Mouse (Mus musculus) spleen, adult 2 months (tissue): ENCODE results near the gene Hils1. TPM values are rescaled to one million over a fixed set of nuclear protein-coding genes. Genes with fewer than 3 reads are reported as not detected.
A peak's percentile ranks its signal among the peaks of the same experiment; 100 is the strongest.
"Not testable (repeated sequence)": the region's sequence is repeated elsewhere in the genome, so short reads cannot be mapped to it uniquely, and the experiment has no call there.

Experiments used
- DNase-seq, 2 experiments: peaks; one replicate each; pipeline versions ENCODE4 v3.0.0 to v3.0.0-alpha.2; 2012 to 2021; ENCODE audit warnings: low spot score in 2 of 2, low read depth in 1 of 2
- H3K27ac ChIP-seq: fragments of 200-500 bp; 2 replicates; pipeline ENCODE4 v1.5.1; 2012; ENCODE audit warnings: low read length, inconsistent platforms; ENCODE audit not compliant: insufficient read depth
- H3K27me3 ChIP-seq: fragments of 200-500 bp; 2 replicates; pipeline ENCODE4 v1.6.1; 2012; ENCODE audit warnings: mild to moderate bottlenecking, moderate library complexity, low read length, inconsistent platforms; ENCODE audit not compliant: control insufficient read depth, insufficient read depth
- H3K36me3 ChIP-seq: fragments of 200-500 bp; 2 replicates; pipeline ENCODE4 v1.6.1; 2012; ENCODE audit warnings: mild to moderate bottlenecking, low read length, inconsistent platforms; ENCODE audit not compliant: control insufficient read depth, insufficient read depth
- H3K4me1 ChIP-seq: fragments of 200-500 bp; 2 replicates; pipeline ENCODE4 v1.6.1; 2011; ENCODE audit warnings: inconsistent platforms; ENCODE audit not compliant: control insufficient read depth, insufficient read depth, insufficient read length
- H3K4me3 ChIP-seq: fragments of 200-500 bp; 2 replicates; pipeline ENCODE4 v1.5.1; 2011; ENCODE audit warnings: mild to moderate bottlenecking, inconsistent platforms; ENCODE audit not compliant: insufficient read depth, insufficient read length; ENCODE audit errors: extremely low read depth
- CTCF ChIP-seq: fragments of 200-500 bp; IDR thresholded peaks from 2 replicates; pipeline ENCODE4 v1.5.1; 2011; ENCODE audit warnings: mild to moderate bottlenecking, inconsistent platforms; ENCODE audit not compliant: insufficient read depth, insufficient read length, insufficient replicate concordance; ENCODE audit errors: extremely low read depth
- POLR2A ChIP-seq: fragments of 200-500 bp; IDR thresholded peaks from 2 replicates; pipeline ENCODE4 v1.6.1; 2011; ENCODE audit warnings: low read depth, low read length, inconsistent platforms
- whole genome bisulfite sequencing: fragments of 180-500 bp; shearing (Covaris S2); methylation state at CpG from one replicate; pipeline ENCODE4 v1.1.7; 2018; 5-methylcytosine and 5-hydroxymethylcytosine counted together
- polyA plus RNA-seq: library from polyadenylated mRNA; depleted of rRNA; stranded (reverse); fragments of >200 nt; gene quantifications from 2 replicates; pipeline ENCODE4 v1.2.3, GENCODE M21; 2012

Hils1 gene
- polyA plus RNA-seq, 1 experiment: not detected

DNA sequence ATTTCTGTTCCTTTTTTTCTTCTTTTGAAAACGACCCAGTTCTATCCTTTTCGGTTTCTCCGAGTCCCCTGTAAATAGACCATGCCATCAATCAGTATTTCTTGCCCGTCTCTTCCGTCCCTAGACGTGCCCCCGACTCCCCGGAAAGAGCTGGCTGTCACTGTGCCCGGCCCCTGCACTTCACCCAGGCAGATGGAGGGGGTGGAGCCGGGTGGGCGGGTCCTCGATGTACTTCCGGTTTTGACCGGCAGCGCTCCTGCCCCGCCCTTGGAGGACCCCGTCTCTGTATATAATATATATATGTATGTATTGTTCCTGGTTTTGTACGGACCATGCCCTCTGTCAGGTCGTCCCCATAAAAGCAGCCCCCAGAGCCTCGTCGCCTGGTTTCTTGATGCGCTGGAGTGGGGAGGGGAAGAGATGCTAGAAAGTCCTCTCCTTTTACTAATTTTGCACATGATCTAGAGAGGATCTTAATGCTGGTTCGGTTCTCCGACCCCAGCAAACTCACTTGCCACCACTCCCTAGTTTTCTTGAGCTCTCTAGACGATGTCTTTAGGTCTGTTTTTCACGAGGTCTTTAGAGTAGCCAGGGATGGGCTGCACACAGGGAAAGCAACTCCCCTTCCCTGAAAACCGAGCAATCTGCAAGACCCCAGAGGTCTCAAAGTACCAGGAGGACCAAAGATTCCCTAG, 39.3 kb downstream of the Hils1 start:
- Histone ChIP-seq H3K27me3 (peaks cover 10% of the 10 kb centered on the region), H3K36me3 (peaks cover 18% of the 10 kb centered on the region), H3K27ac (no peak overlapping the region), H3K4me1 (peaks cover 16% of the 10 kb centered on the region; the same call in 1 of the 2 replicates), H3K4me3 (peak overlapping the region; percentile 57)
- TF ChIP-seq CTCF (no peak), POLR2A (no peak; the same call in 1 of the 2 replicates)
- 2% methylated on average over 27 of the region's 27 CpGs for WGBS
- peak in 1 of 2 experiments; percentile 83 for DNase-seq

DNA sequence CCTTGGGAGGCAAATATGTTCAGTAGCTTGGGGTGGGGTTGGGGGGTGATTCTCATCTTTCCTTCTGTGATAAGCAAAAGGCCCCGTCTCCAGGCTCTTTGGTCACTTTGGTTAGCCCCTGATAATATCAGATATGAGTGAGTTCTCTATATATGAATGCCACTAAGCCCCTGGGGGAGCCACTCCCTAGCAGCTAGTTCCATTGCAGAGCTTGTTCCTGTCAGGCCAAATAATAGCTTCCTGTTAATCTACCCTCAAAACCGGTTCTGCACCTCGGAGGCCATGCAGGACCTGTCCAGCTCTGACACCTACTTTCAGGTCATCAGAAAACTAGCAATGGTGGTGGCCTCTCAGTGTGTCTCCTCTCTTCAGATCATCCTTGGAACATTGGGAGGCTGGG, 40.0 kb downstream of the Hils1 start:
- Histone ChIP-seq H3K4me3 (no peak overlapping the region), H3K36me3 (peaks cover 11% of the 10 kb centered on the region), H3K27ac (no peak overlapping the region), H3K4me1 (peaks cover 16% of the 10 kb centered on the region; the same call in 1 of the 2 replicates), H3K27me3 (peaks cover 10% of the 10 kb centered on the region)
- no peak for DNase-seq
- TF ChIP-seq CTCF (no peak), POLR2A (no peak)
- WGBS: 16% methylated on average over 3 of the region's 3 CpGs

DNA sequence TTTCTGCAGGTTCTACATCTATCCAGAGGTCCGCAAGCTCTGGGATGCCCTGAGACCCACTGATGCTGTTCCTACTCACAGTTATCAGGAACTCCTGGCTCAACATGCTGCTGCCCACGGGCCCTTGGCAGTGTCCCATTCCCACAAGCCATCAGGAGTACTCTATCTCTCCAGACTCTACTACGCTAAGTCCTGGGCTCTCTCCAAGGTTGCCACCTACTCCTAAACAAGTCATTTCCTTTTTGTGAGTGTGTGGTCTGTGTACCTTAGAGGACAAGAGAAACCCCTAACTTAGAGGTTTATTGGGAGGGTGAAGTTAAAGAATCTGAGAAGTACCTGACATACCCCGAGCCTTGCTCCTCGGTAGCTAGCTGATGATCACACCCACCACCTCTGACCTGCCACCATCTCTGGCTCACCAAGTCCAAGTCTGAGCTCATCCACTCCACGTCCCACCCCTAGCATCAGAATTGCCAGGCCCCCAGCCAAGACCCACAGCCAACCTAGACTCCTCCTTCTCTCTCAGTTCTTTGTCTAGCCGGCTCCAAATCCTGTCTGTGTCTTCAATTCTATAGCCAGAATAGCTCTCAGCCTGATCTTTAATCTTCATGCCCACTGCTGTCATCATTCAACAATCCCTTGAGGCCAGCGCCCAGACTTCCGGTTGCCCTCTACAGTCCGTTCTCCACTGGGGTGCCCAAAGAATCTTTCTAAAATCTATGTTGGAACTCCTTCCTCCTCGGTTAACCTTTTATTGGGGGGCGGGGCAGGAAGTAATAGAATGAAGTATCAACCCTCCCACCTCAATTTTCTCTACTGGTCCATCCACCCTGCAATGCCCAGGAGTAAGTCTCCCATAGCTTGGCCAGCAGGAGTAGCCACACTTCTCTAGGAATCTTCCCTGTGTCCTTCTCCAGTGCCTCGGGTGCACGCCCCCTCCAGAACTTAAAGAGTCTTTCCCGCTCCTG, 41.6 kb downstream of the Hils1 start:
- Histone ChIP-seq H3K27ac (0 out of 2 replicates have a peak overlapping the region, but pooled peaks have one; percentile 17), H3K27me3 (peaks cover 10% of the 10 kb centered on the region), H3K36me3 (peaks cover 8% of the 10 kb centered on the region), H3K4me3 (peak overlapping the region; percentile 59), H3K4me1 (peaks cover 16% of the 10 kb centered on the region; the same call in 1 of the 2 replicates)
- TF ChIP-seq CTCF (no peak), POLR2A (no peak)
- 27% methylated on average over 15 of the region's 15 CpGs for WGBS
- no peak for DNase-seq

DNA sequence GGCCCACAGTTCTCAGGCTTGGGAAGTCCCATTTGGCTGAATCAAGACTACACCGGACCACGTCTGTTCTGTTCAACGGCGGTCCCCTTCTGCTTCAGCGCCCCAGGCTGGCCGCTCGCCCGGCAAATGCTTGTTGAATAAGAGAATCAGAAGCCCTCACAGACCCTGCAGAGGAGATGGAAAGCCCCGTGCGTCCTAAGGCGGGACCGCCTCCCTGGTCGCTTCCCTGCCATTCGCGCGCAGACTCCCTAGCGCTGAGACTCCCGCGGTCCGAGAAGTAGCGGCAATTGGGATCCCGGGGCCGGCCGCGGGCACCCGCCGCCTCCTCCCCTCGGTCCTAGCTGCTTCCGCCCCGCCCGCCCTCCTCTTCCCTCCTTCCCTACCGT, 42.2 kb downstream of the Hils1 start, which contains the start of gene Samd14:
Gene Samd14 (plus strand): TSS at position 251 of the 386 bp plus-strand sequence.
- no peak for TF ChIP-seq CTCF
- no peak for TF ChIP-seq POLR2A
- Histone ChIP-seq H3K36me3 (peaks cover 7% of the 10 kb centered on the region), H3K4me1 (peaks cover 16% of the 10 kb centered on the region; the same call in 1 of the 2 replicates), H3K4me3 (peak within 1 kb of the TSS; percentile 59), H3K27me3 (peaks cover 10% of the 10 kb centered on the region), H3K27ac (peak within 1 kb of the TSS; percentile 25; the same call in 1 of the 2 replicates)
- under 1% methylated on average over 21 of the region's 32 CpGs for WGBS
- DNase-seq: no peak

DNA sequence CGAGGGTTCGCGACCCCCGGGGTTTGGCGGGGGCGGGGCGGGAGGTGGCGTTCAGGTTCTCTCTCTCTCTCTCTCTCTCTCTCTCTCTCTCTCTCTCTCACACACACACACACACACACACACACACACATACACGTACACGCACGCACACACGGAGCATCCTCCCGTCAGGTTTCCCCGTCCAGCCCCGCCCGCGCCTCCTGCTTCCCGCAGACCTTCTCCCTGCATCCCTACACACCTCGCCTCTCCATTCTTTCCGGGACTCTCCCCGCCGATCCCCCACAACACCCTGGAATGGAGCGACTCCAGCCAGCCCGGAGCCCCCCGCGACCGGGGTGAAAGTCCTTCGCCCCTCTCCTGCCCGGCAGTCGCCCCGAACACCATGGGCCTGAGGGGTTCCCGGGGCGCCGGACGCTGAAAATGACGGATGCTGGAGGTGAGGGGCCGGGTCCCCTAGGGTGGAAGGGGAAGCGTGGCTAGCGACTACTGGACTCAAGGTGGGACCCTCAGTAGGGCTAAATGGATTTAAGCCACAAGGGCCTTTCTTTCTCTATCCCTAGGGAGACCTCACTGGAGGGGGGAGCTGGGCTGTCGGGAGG, 42.8 kb downstream of the Hils1 start:
- TF ChIP-seq CTCF (no peak), POLR2A (no peak)
- Histone ChIP-seq H3K36me3 (peaks cover 5% of the 10 kb centered on the region; the same call in 1 of the 2 replicates), H3K4me1 (peaks cover 16% of the 10 kb centered on the region; the same call in 1 of the 2 replicates), H3K4me3 (peak overlapping the region; percentile 59), H3K27me3 (peaks cover 10% of the 10 kb centered on the region), H3K27ac (peak overlapping the region; percentile 25; the same call in 1 of the 2 replicates)
- no peak for DNase-seq
- 17% methylated on average over 37 of the region's 40 CpGs for WGBS

DNA sequence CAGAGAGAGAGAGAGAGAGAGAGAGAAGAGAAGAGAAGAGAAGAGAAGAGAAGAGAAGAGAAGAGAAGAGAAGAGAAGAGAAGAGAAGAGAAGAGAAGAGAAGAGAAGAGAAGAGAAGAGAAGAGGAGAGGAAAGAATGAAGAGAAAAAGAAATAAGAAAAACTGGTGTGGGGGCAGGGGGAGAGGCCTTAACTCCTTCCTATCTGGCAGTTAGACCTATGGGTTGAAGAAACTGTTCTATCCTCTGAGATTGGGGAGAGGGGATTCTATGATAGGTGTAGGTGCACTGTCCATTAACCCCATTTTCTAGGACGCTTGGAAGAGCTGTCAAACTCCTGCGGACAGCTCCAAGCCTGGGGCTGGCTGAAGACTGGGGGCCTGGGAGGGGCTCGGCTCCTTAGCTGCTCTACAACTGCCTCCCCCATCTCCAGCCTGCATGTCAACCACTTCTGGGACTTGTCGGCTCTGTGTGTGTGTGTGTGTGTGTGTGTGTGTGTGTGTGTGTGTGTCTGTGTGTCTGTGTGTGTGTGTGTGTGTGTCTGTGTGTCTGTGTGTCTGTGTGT, 43.5 kb downstream of the Hils1 start:
- H3K27ac ChIP-seq: peak overlapping the region; percentile 52; the same call in 1 of the 2 replicates
- 55% methylated on average over 4 of the region's 4 CpGs for WGBS
- not testable (repeated sequence) for H3K27me3 ChIP-seq, DNase-seq, H3K36me3 ChIP-seq
- peaks cover 16% of the 10 kb centered on the region; the same call in 1 of the 2 replicates for H3K4me1 ChIP-seq
- peak overlapping the region; percentile 7; the same call in 1 of the 2 replicates for H3K4me3 ChIP-seq
